Mouse (Mus musculus): ENCODE data around the gene Pcsk5.

Gene Pcsk5

DNA sequence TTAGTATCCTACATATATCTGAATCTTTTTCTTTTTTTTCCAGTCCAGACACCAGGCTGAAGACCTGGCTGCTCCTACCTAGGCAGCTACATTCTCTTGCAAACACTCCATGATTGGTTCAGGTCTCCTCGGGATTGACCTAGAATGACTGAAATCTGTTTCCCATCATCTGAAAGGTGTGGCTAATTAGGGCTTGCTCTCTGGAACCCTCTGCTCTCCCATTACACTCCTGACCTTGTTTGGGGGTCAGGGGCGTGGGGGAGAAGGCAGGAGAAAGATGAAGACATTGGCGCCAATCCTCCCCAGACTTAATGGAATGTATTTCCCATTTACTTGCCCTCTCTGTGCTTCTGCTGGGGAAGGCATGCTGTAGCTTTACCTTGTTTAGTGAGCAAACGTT is 366.2 kb downstream of the Pcsk5 start:
- DNase-seq, result no peak

DNA sequence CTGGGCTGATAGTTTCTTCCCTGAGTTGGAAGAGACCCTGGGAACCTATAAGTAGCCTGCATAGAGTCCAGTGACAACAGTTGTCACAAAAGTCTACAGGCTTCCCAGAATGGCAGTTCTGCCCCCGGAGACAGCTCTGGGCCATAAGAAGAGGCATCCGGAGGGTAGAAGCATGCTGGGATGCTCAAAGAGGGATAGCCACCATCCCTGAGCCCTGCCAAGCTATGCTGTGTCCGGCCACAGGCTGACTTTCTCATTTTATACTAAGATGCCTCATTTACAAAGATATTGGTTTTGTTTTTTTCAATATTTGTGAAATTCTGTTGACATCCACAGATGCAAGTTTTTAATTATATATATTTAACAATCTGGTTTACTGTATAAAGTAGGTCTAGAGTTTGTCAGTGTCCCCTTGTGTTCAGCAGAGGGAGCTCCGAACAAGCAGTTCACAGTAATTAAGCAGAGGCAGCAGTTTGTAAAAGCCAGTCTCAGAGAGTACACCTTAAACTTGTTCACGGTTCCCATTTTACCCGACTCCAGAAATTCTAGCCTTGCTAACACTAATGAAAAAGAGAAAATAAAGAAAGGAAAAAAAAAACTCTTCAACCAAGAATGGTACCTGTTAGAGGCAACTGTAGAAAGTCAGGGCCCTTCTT is 369.7 kb downstream of the Pcsk5 start:
- DNase-seq, result peak in 1 of 2 experiments; percentile 28

GRCm38 (mm10) chr19:17452001-17452400 is 385.4 kb downstream of the Pcsk5 start:
- no peak for DNase-seq

GRCm38 (mm10) chr19:17443581-17443980 is 393.9 kb downstream of the Pcsk5 start:
- DNase-seq, result peak in 1 of 2 experiments; percentile 44

- peak in 1 of 2 experiments; percentile 31 for DNase-seq
Observed at GRCm38 (mm10) chr19:17439476-17440189, 397.8 kb downstream of the Pcsk5 start.

DNA sequence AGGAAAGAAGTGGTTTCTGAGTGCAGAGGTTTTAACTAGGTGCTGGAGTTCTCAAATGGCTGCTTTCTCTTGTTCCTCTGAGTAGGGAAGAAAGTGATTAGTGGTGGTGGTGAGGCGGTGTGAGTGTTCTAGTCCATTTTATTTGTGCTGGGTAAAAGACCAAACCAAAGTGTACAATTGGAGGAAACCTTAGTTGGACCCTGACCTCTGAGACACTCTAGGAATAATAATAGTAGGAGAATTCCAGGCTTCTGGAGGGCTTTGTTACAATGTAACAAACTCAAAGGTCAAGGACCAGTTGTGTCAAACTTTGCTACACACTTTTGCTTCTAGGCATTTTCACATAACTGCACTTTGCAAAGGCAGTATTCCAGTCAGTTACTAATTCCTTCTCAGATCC is 400.8 kb downstream of the Pcsk5 start:
- peak; percentile 15 to 76 for DNase-seq

DNA sequence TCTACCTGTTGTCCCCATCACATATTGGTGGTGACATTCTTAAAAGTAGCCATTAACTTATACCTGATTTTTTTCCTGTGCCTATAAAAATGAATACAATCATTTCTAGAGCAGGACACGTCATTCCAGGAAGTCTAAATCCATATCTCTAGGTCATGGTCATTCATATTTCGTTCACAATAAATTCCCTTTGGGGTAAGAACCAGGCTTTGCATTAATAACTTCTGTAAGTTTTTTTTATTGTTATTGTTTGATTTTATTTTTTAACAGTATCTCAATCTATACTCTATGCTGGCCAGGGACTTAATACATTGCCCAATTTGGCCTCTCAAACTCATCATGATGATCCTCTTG is 408.9 kb downstream of the Pcsk5 start:
- DNase-seq, result no peak

- DNase-seq, result no peak
Observed at GRCm38 (mm10) chr19:17427824-17428560, 409.4 kb downstream of the Pcsk5 start.

- DNase-seq, result no peak
Observed at GRCm38 (mm10) chr19:17423306-17423705, 414.1 kb downstream of the Pcsk5 start.

GRCm38 (mm10) chr19:17417855-17418254 is 419.6 kb downstream of the Pcsk5 start:
- no peak for DNase-seq

- DNase-seq, result no peak
Observed at GRCm38 (mm10) chr19:17412915-17413459, 424.4 kb downstream of the Pcsk5 start.

DNA sequence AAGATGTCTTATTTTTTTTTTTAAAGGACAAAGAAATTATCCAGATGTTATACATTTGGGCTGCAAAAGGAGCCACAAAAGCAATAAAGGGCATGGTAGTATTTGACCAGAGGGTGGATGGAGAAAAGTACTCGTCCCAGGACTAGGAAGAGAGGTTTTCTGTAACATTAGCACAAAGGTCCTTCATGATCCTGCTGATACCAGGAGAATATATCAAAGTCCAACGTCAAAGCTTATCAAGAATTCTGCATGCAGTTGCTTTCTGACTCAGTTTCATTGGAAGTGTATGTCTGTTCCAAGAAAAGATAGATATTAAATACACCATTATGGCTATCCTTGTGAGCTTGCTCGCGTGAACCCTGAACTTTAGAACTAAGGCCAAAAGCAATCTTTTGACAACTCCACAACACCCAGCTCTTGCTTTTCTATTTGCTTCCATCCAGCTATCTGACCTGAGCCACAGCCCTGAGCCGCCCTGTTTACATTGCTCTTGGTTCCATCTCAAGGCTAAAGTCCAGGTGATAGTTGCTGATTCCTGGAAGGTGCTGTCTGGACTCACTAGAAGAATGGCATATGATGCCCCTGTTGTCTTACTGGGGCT is 426.9 kb downstream of the Pcsk5 start:
- no peak for DNase-seq

DNA sequence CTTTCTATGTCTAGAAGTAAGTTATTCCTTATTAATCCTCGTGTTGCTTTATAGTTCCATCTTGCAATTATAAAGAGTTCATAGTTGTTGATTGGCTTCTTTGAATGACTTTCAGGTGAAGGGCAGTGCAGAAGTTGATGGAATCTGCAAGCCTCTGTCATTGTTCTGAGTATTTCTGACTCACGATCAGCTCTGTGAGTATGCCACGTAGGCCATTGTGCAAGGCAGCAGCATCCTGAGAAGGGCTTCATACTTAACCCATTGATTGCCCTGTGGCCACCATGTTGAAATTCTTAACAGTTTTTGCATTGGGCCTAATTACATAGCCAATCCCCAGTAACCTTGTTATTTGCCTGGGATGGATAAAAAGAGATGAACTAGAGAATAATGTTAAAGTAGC is 428.1 kb downstream of the Pcsk5 start:
- no peak for DNase-seq

- no peak for DNase-seq
Observed at GRCm38 (mm10) chr19:17408591-17408990, 428.8 kb downstream of the Pcsk5 start.

- no peak for DNase-seq
Observed at GRCm38 (mm10) chr19:17406823-17407222, 430.6 kb downstream of the Pcsk5 start.

- DNase-seq, result no peak
Observed at GRCm38 (mm10) chr19:17403175-17403574, 434.3 kb downstream of the Pcsk5 start.

DNA sequence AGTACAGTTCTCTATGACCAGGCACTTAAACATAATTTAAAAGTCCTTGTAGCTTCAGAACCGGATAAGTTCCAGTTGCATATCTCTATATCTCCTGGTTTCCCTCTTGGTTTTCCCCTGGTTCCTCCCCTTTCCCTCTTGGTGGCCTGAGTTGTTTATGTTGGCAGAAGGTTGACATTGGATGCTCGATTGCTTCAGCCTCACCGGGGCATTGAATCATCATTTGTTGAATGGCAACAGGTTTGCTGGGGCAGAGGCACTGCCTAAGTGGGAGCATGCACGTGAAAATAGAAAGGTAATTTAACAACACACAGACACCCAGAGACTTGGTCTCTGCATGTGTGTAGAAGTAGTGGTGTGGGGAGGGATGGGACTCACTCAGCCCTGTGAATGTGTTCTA is 436.9 kb downstream of the Pcsk5 start:
- no peak for DNase-seq

DNA sequence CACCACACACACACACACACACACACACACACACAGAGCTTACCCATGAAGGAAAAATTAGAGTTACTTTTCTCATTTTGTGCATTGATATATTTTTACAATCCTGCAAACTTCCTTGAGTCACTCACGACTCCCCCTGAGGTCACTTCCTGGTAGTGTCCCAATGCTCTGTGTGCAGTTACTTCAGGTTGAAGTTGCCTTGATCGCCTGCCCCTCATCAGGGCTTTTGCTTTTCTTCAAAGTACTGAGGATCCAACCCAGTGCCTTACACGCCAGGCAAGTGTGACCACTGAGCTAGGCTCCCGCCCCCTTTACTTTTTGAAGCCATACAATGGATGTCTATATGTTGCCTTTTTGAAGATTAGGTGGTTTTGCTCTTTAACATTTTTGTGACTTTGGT is 437.5 kb downstream of the Pcsk5 start:
- no peak for DNase-seq

- no peak for DNase-seq
Observed at GRCm38 (mm10) chr19:17397922-17398321, 439.5 kb downstream of the Pcsk5 start.

- DNase-seq, result no peak
Observed at GRCm38 (mm10) chr19:17396802-17397201, 440.6 kb downstream of the Pcsk5 start.

GRCm38 (mm10) chr19:17393841-17394591 is 443.4 kb downstream of the Pcsk5 start, which contains the start of gene Rfk:
TSS of gene Rfk (plus strand) at chr19:17394043.
- peak; percentile 91 to 93 for DNase-seq

DNA sequence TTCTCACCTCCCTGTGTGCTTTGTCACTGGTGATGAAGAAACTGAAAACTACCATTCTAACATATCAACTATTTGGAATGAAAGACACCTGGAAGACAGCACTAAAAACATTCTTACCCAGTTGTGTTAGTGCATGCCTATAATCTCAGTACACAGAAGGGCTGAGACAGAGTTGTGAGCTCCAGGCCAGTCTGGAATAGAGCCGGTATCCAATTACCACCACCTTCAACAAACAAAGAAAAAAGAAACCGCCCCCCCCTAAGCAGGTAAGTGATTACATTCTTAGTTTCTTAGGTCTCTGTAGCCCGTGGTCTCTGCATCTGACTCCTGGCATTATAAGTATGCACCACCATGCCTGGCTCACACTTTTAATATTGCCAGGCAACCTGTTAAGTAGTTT is 444.6 kb downstream of the Pcsk5 start:
- DNase-seq, result no peak
